Mouse (Mus musculus) CH12.LX (cell line): Measurements from ENCODE around the gene Cyp2d10.

ENCODE experiments used
- CTCF ChIP-seq, 2 experiments: IDR thresholded peaks in 1 of 2; conservative IDR thresholded peaks in 1 of 2; 2 replicates each; pipeline ENCODE4 v1.5.1; 2011 to 2012; ENCODE audit warnings: low read depth in 2 of 2, low read length in 2 of 2, improper control_type of control experiment in 1 of 2, inconsistent platforms in 1 of 2, mild to moderate bottlenecking in 1 of 2, moderate library complexity in 1 of 2
- HCFC1 ChIP-seq: IDR thresholded peaks from 2 replicates; pipeline ENCODE4 v1.6.1; 2012; ENCODE audit warnings: low read depth, mild to moderate bottlenecking, inconsistent platforms, low read length, improper control_type of control experiment
- JUND ChIP-seq: conservative IDR thresholded peaks from 2 replicates; pipeline ENCODE4 v1.6.1; 2011; ENCODE audit warnings: low read depth, low read length, improper control_type of control experiment
- KAT2A ChIP-seq: IDR thresholded peaks from 2 replicates; pipeline ENCODE4 v1.6.1; 2012; ENCODE audit warnings: low read length, improper control_type of control experiment, inconsistent platforms; ENCODE audit not compliant: insufficient replicate concordance
- MAX ChIP-seq: IDR thresholded peaks from 2 replicates; pipeline ENCODE4 v1.6.1; 2011; ENCODE audit warnings: low read length, improper control_type of control experiment
- MEF2A ChIP-seq: IDR thresholded peaks from 2 replicates; pipeline ENCODE4 v1.6.1; 2014; ENCODE audit warnings: low read depth, mild to moderate bottlenecking, inconsistent platforms, low read length, improper control_type of control experiment, borderline replicate concordance
- POLR2A ChIP-seq: IDR thresholded peaks from 2 replicates; pipeline ENCODE4 v1.6.1; 2011; ENCODE audit warnings: low read depth, mild to moderate bottlenecking, improper control_type of control experiment, low read length
- POLR2AphosphoS2 ChIP-seq: IDR thresholded peaks from 2 replicates; pipeline ENCODE4 v1.6.1; 2011; ENCODE audit warnings: low read depth, low read length, improper control_type of control experiment
- SIN3A ChIP-seq: IDR thresholded peaks from 2 replicates; pipeline ENCODE4 v1.6.1; 2012; ENCODE audit warnings: low read length, improper control_type of control experiment, inconsistent platforms
- ZC3H11A ChIP-seq: IDR thresholded peaks from 2 replicates; pipeline ENCODE4 v1.6.1; 2012; ENCODE audit warnings: low read depth, mild to moderate bottlenecking, inconsistent platforms, low read length, improper control_type of control experiment
- ZKSCAN1 ChIP-seq: IDR thresholded peaks from 2 replicates; pipeline ENCODE4 v1.6.1; 2012; ENCODE audit warnings: low read depth, inconsistent platforms, low read length, improper control_type of control experiment, borderline replicate concordance

GRCm38 (mm10) chr15:82402741-82403140, 4.3 kb downstream of the Cyp2d10 start:
- no peak for TF ChIP-seq KAT2A
- TF ChIP-seq JUND: no peak
- no peak for TF ChIP-seq CTCF (conservative IDR thresholded peaks at IDR 0.05 in 1 of 2, IDR thresholded peaks at IDR 0.05 in 1 of 2; ENCODE audit: low read depth in 2 of 2, low read length in 2 of 2)
- TF ChIP-seq MEF2A: no peak
- TF ChIP-seq MAX: no peak
- TF ChIP-seq POLR2AphosphoS2: no peak
- no peak for TF ChIP-seq SIN3A
- TF ChIP-seq HCFC1: no peak
- TF ChIP-seq POLR2A: no peak
- TF ChIP-seq ZC3H11A: no peak
- no peak for TF ChIP-seq ZKSCAN1
